Comparison of ENCODE assay signal across 9 mouse cellular contexts in genomic region chr14:58034567-58034966, GRCm38 (mm10). TPM values are rescaled to one million over a fixed set of nuclear protein-coding genes. Genes with fewer than 3 reads are reported as not detected.
DNase-seq lines count a peak whose midpoint lies in the region; ATAC-seq and TF ChIP-seq lines count a peak whose summit lies in the region.
"Had no signal": no experiment of that assay in that cellular context is flagged by ENCODE, and none has a peak within 500 bp of the region (broad histone marks: within the 10 kb centered on the region; RNA-seq: fewer than 3 reads in every experiment).

No protein-coding gene starts in this region.

- H3K27me3 ChIP-seq in heart, adult 2 months (ENCODE audit: control insufficient read depth, insufficient read depth, low read length): no peaks in the 10 kb centered on the region
- H3K27me3 ChIP-seq in heart, embryonic 11.5 days (ENCODE audit: control insufficient read depth, insufficient read depth, low read length): no peaks in the 10 kb centered on the region
- no peaks in the 10 kb centered on the region for H3K27me3 ChIP-seq in stomach, postnatal 0 days (ENCODE audit: control insufficient read depth, insufficient read depth, low read length)

- no peaks in the 10 kb centered on the region for H3K79me2 ChIP-seq in heart, adult 2 months (replicated peaks; ENCODE audit: control insufficient read depth, insufficient read depth, low read length)

- no peaks in the 10 kb centered on the region for H3K36me3 ChIP-seq in heart, adult 2 months (ENCODE audit: control insufficient read depth, insufficient read depth, low read length)
- no peaks in the 10 kb centered on the region for H3K36me3 ChIP-seq in heart, embryonic 11.5 days (ENCODE audit: control insufficient read depth, insufficient read depth, low read length)
- no peaks in the 10 kb centered on the region for H3K36me3 ChIP-seq in stomach, postnatal 0 days (ENCODE audit: control insufficient read depth, insufficient read depth, low read length)
- H3K36me3 ChIP-seq: limb, embryonic 13.5 days had no signal

- intact Hi-C loops in heart, adult 2 months (cut with DNase I): loop anchor here (2.0 to 10.0 kb wide), 5 partner anchors 340 to 1080 kb away; no protein-coding TSS in a partner anchor

- no peak overlapping the region for H3K4me3 ChIP-seq in heart, adult 2 months
- H3K4me3 ChIP-seq in heart, embryonic 11.5 days (ENCODE audit: low read depth, low read length): no peak overlapping the region
- H3K4me3 ChIP-seq in stomach, postnatal 0 days (ENCODE audit: low read depth, low read length): no peak overlapping the region
- H3K4me3 ChIP-seq: limb, embryonic 13.5 days had no signal

- H3K9me3 ChIP-seq in heart, embryonic 11.5 days (replicated peaks; ENCODE audit: control insufficient read depth, low read length): no peaks in the 10 kb centered on the region
- H3K9me3 ChIP-seq in stomach, postnatal 0 days (ENCODE audit: control insufficient read depth, low read length): no peaks in the 10 kb centered on the region
- H3K9me3 ChIP-seq: limb, embryonic 13.5 days had no signal

- no peaks in the 10 kb centered on the region for H3K4me1 ChIP-seq in heart, adult 2 months (ENCODE audit: control insufficient read depth, insufficient read depth, low read length)
- peaks cover 6% of the 10 kb centered on the region; the same call in 1 of the 2 replicates for H3K4me1 ChIP-seq in heart, embryonic 11.5 days (ENCODE audit: control insufficient read depth, insufficient read depth, low read length)
- H3K4me1 ChIP-seq in stomach, postnatal 0 days (replicated peaks; ENCODE audit: control insufficient read depth, insufficient read depth): no peaks in the 10 kb centered on the region

- no peak overlapping the region for H3K9ac ChIP-seq in heart, adult 2 months (ENCODE audit: low read depth, low read length)
- no peak overlapping the region for H3K9ac ChIP-seq in heart, embryonic 11.5 days (ENCODE audit: low read depth, low read length)
- H3K9ac ChIP-seq in stomach, postnatal 0 days (ENCODE audit: low read length): no peak overlapping the region
- H3K9ac ChIP-seq: limb, embryonic 13.5 days had no signal

- no peak overlapping the region for H3K27ac ChIP-seq in heart, adult 2 months
- H3K27ac ChIP-seq in heart, embryonic 11.5 days (ENCODE audit: low read depth, low read length): no peak overlapping the region
- no peak overlapping the region for H3K27ac ChIP-seq in stomach, postnatal 0 days (replicated peaks)
- H3K27ac ChIP-seq: limb, embryonic 13.5 days had no signal

- 12% methylated on average over 8 of the region's 8 CpGs for WGBS in heart, adult 2 months
- 11% methylated on average over 8 of the region's 8 CpGs for WGBS in heart, embryonic 11.5 days (ENCODE audit: insufficient replicate concordance)
- WGBS in stomach, postnatal 0 days: 6% methylated on average over 8 of the region's 8 CpGs

- no peak overlapping the region for H3K4me2 ChIP-seq in heart, embryonic 11.5 days
- no peak overlapping the region for H3K4me2 ChIP-seq in stomach, postnatal 0 days (replicated peaks; ENCODE audit: low read depth)
- H3K4me2 ChIP-seq: limb, embryonic 13.5 days had no signal

- DNase-seq in heart, adult 2 months: peak; percentile 8 to 58
- DNase-seq in CD8-positive naive resting alpha-beta T cell, adult 2 months (ENCODE audit: low read depth in 2 of 2, low spot score in 2 of 2): peak; percentile 13 to 26
- peak; percentile 54 for DNase-seq in cerebellum, adult 11 months
- peak; percentile 51 for DNase-seq in forelimb bud, embryonic 11.5 days (ENCODE audit: low read depth, low spot score)
- peak; percentile 77 for DNase-seq in layer of hippocampus, adult 11-12 months (ENCODE audit: low spot score)
- DNase-seq in lung, postnatal 10 days: peak; percentile 66
- DNase-seq in stomach, postnatal 0 days (ENCODE audit: low spot score): peak; percentile 59

- TF ChIP-seq POLR2A in heart, adult 2 months (IDR thresholded peaks at IDR 0.05; ENCODE audit: insufficient read depth, low read depth, low read length): no peak

- TF ChIP-seq EP300 in heart, adult 2 months (IDR thresholded peaks at IDR 0.05; ENCODE audit: insufficient read depth, low read depth, low read length): no peak
- TF ChIP-seq EP300 in stomach, postnatal 0 days (optimal IDR thresholded peaks at IDR 0.05): no peak

- TF ChIP-seq CTCF in heart, adult 2 months (IDR thresholded peaks at IDR 0.05): no peak; the same call in 1 of the 2 replicates
- TF ChIP-seq CTCF in stomach, postnatal 0 days (IDR thresholded peaks at IDR 0.05; ENCODE audit: low read depth): peak; percentile 85

- no peak for ATAC-seq in heart, embryonic 11.5 days (replicated peaks; ENCODE audit: insufficient number of reproducible peaks, low FRiP score, low TSS enrichment)
- no peak for ATAC-seq in stomach, postnatal 0 days (ENCODE audit: low FRiP score, low TSS enrichment)

RNA-seq across cellular contexts. Expression of gene Micu2, which starts 35.5 kb away (rescaled TPM):
- 10 to 100 TPM; 70.3 to 77.7 TPM for total RNA-seq in heart, adult 2 months (2021)
- 22.1 and 35.6 TPM in 2 replicates for polyA plus RNA-seq in heart, adult 2 months (2012; rRNA removed)
- 55.9 and 81.0 TPM in 2 replicates for polyA plus RNA-seq in heart, embryonic 11.5 days (2014; fragmentation: Nextera tagmentation; extraction: Ambion mirVana)
- polyA plus RNA-seq in stomach, postnatal 0 days (2015; fragmentation: Nextera tagmentation; extraction: Ambion mirVana): 71.8 and 76.4 TPM in 2 replicates

RNA-seq across cellular contexts. Expression of gene Fgf9, which starts 35.8 kb away (rescaled TPM):
- total RNA-seq in heart, adult 2 months (2021): 10 to 100 TPM in 1 of 2 experiments, 1 to 10 TPM in 1; 7.6 to 11.1 TPM
- 4.5 and 5.6 TPM in 2 replicates for polyA plus RNA-seq in heart, adult 2 months (2012; rRNA removed)
- polyA plus RNA-seq in heart, embryonic 11.5 days (2014; fragmentation: Nextera tagmentation; extraction: Ambion mirVana): 8.9 and 9.1 TPM in 2 replicates
- polyA plus RNA-seq in stomach, postnatal 0 days (2015; fragmentation: Nextera tagmentation; extraction: Ambion mirVana): 5.9 and 6.3 TPM in 2 replicates

Comparison
In these comparisons a context has a peak if more than half of its experiments do, and no peak if none do; other contexts are left out.
1. DNase-seq: peak in every context shown above with its lines; median percentile 77 in layer of hippocampus, adult 11-12 months; 66 in lung, postnatal 10 days; 59 in stomach, postnatal 0 days; 54 in cerebellum, adult 11 months; 51 in forelimb bud, embryonic 11.5 days; 33 in heart, adult 2 months; 20 in CD8-positive naive resting alpha-beta T cell, adult 2 months.